Mouse (Mus musculus) kidney, embryonic 16.5 days (tissue): ENCODE results near the gene Evl. TPM values are rescaled to one million over a fixed set of nuclear protein-coding genes. Genes with fewer than 3 reads are reported as not detected.
A peak's percentile ranks its signal among the peaks of the same experiment; 100 is the strongest.
"Not testable (repeated sequence)": the region's sequence is repeated elsewhere in the genome, so short reads cannot be mapped to it uniquely, and the experiment has no call there.

Experiments used
- ATAC-seq: fragments of 200-750 bp; cut with Nextera tagmentation; 2 replicates; pipeline ENCODE4 v1.8.0; 2017; ENCODE audit warnings: moderate TSS enrichment; ENCODE audit not compliant: low FRiP score, low TSS enrichment
- H3K27ac ChIP-seq: fragments of 300-500 bp; sonication (generic); 2 replicates; pipeline ENCODE4 v1.5.1; 2014; ENCODE audit warnings: low read length
- H3K27me3 ChIP-seq: fragments of 300-500 bp; sonication (generic); 2 replicates; pipeline ENCODE4 v1.6.1; 2014; ENCODE audit warnings: low read length, control low read depth, mixed read lengths; ENCODE audit not compliant: insufficient read depth
- H3K36me3 ChIP-seq: fragments of 300-500 bp; sonication (generic); 2 replicates; pipeline ENCODE4 v1.6.1; 2014; ENCODE audit warnings: low read length, control low read depth, mixed read lengths; ENCODE audit not compliant: insufficient read depth
- H3K4me1 ChIP-seq: fragments of 300-500 bp; sonication (generic); 2 replicates; pipeline ENCODE4 v1.6.1; 2014; ENCODE audit warnings: low read length, control low read depth, mixed read lengths; ENCODE audit not compliant: insufficient read depth
- H3K4me2 ChIP-seq: fragments of 300-500 bp; sonication (generic); replicated peaks from 2 replicates; pipeline ENCODE4 v1.6.1; 2014; ENCODE audit warnings: low read depth, low read length
- H3K4me3 ChIP-seq: fragments of 300-500 bp; sonication (generic); 2 replicates; pipeline ENCODE4 v1.5.1; 2014; ENCODE audit warnings: mild to moderate bottlenecking, low read length
- H3K9ac ChIP-seq: fragments of 300-500 bp; sonication (generic); replicated peaks from 2 replicates; pipeline ENCODE4 v1.6.1; 2014; ENCODE audit warnings: low read length
- H3K9me3 ChIP-seq: fragments of 300-500 bp; sonication (generic); 2 replicates; pipeline ENCODE4 v1.6.1; 2016; ENCODE audit warnings: low read length, control low read depth
- WGBS: fragments of 180-500 bp; shearing (Covaris S2); extraction: QIAGEN DNeasy Blood & Tissue Kit; methylation state at CpG from one replicate; pipeline ENCODE4 v1.1.7; 2014; 5-methylcytosine and 5-hydroxymethylcytosine counted together
- microRNA counts: library from miRNA; unstranded; fragments of <30 nt; microRNA quantifications from one replicate; lab custom pipeline; 2016
- microRNA-seq: library from miRNA; unstranded; fragments of <30 nt; microRNA quantifications from one replicate; pipeline ENCODE4, GENCODE M21; 2016
- polyA plus RNA-seq: library from polyadenylated mRNA; unstranded; fragments of >200 nt; fragmentation: Nextera tagmentation; extraction: Ambion mirVana; gene quantifications from 2 replicates; pipeline ENCODE4 v1.2.1, GENCODE M21; 2015

The Evl gene
- polyA plus RNA-seq, 1 experiment from 2014 or later: 40.6 TPM

- not testable (repeated sequence) for H3K27ac ChIP-seq, ATAC-seq, H3K4me3 ChIP-seq, H3K9me3 ChIP-seq, H3K4me2 ChIP-seq, H3K9ac ChIP-seq, H3K4me1 ChIP-seq, H3K36me3 ChIP-seq, H3K27me3 ChIP-seq
- WGBS: 95% methylated on average over 14 of the region's 14 CpGs
These were observed 159.5 kb downstream of the Evl start for GRCm38 (mm10) chr12:108713972-108714371.

- Histone ChIP-seq H3K36me3 (no peaks in the 10 kb centered on the region), H3K4me3 (no peak overlapping the region), H3K4me2 (no peak overlapping the region), H3K9me3 (peaks cover 5% of the 10 kb centered on the region; the same call in 1 of the 2 replicates), H3K27me3 (no peaks in the 10 kb centered on the region), H3K9ac (no peak overlapping the region), H3K4me1 (no peaks in the 10 kb centered on the region), H3K27ac (no peak overlapping the region)
- no peak for ATAC-seq
- WGBS: 80% methylated on average over 5 of the region's 5 CpGs
These were observed 161.3 kb downstream of the Evl start for GRCm38 (mm10) chr12:108715854-108716253.

- no peak overlapping the region for H3K4me2 ChIP-seq
- ATAC-seq: no peak
- WGBS: 82% methylated on average over 3 of the region's 3 CpGs
These were observed 164.0 kb downstream of the Evl start for GRCm38 (mm10) chr12:108718485-108718884.

GRCm38 (mm10) chr12:108722464-108722863 is 167.9 kb downstream of the Evl start:
- H3K27me3 ChIP-seq: no peaks in the 10 kb centered on the region
- peaks cover 8% of the 10 kb centered on the region for H3K9me3 ChIP-seq
- no peak overlapping the region for H3K27ac ChIP-seq
- H3K4me3 ChIP-seq: no peak overlapping the region
- no peak overlapping the region for H3K4me2 ChIP-seq
- no peak overlapping the region for H3K9ac ChIP-seq
- H3K36me3 ChIP-seq: no peaks in the 10 kb centered on the region
- WGBS: 88% methylated on average over 4 of the region's 4 CpGs
- no peak for ATAC-seq
- H3K4me1 ChIP-seq: no peaks in the 10 kb centered on the region

More at GRCm38 (mm10) chr12:108718485-108718884, 164.0 kb downstream of the Evl start:
- Histone ChIP-seq H3K4me1 (no peaks in the 10 kb centered on the region), H3K9ac (no peak overlapping the region), H3K9me3 (peaks cover 8% of the 10 kb centered on the region; the same call in 1 of the 2 replicates), H3K4me3 (no peak overlapping the region), H3K36me3 (no peaks in the 10 kb centered on the region), H3K27me3 (no peaks in the 10 kb centered on the region), H3K27ac (no peak overlapping the region)

DNA sequence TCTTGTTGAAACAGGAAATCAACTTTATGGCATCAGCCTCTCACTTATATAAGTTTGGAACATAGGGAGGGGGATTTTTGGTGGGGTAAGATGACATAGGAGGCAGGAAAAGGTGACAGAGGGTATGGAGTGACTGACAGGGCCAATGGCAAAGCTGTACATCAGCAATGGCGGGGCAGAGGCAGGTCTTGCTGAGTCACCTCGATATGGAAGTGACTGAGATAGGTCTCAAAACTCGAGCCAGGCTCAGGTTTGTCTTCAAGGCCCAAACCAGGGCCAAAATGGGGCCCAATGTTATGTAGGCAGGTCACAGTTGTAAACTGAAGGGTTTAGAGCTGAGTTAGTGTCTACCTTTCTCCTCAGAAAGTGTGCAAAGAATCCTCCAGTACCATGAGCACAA is 169.3 kb downstream of the Evl start:
- 88% methylated on average over 3 of the region's 3 CpGs for WGBS
- H3K4me1 ChIP-seq: no peaks in the 10 kb centered on the region
- no peak overlapping the region for H3K4me3 ChIP-seq
- no peak overlapping the region for H3K9ac ChIP-seq
- no peaks in the 10 kb centered on the region for H3K27me3 ChIP-seq
- ATAC-seq: no peak
- no peak overlapping the region for H3K4me2 ChIP-seq
- H3K36me3 ChIP-seq: no peaks in the 10 kb centered on the region
- H3K27ac ChIP-seq: no peak overlapping the region
- peaks cover 7% of the 10 kb centered on the region; the same call in 1 of the 2 replicates for H3K9me3 ChIP-seq

GRCm38 (mm10) chr12:108734386-108734785 is 179.9 kb downstream of the Evl start:
- ATAC-seq: no peak

DNA sequence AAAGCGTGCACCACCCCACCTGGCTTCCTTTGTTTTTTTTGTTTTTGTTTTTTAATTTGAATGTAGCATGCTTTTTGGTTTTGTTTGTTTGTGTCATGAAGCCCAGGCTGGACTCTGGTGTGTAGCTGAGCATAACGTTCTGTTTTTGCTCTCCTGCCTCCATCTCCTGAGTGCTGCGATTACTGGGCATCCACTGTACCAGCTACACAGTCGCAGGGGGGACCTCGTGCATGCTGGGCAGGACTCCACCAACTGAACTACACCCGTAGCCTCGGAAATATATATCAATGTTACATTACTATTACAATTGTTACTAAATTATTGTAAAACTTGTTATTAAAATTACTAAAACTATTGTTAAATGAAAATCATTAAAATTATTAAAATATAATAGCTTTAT is 183.3 kb downstream of the Evl start:
- Histone ChIP-seq H3K4me1 (no peaks in the 10 kb centered on the region), H3K9me3 (no peaks in the 10 kb centered on the region), H3K9ac (no peak overlapping the region), H3K4me2 (no peak overlapping the region), H3K36me3 (no peaks in the 10 kb centered on the region), H3K4me3 (no peak overlapping the region), H3K27me3 (no peaks in the 10 kb centered on the region), H3K27ac (no peak overlapping the region)
- no peak for ATAC-seq
- WGBS: 89% methylated on average over 7 of the region's 7 CpGs

More at GRCm38 (mm10) chr12:108734386-108734785, 179.9 kb downstream of the Evl start:
- Histone ChIP-seq H3K9ac (no peak overlapping the region), H3K27me3 (no peaks in the 10 kb centered on the region), H3K4me3 (no peak overlapping the region), H3K4me1 (no peaks in the 10 kb centered on the region), H3K4me2 (no peak overlapping the region), H3K36me3 (no peaks in the 10 kb centered on the region), H3K9me3 (no peaks in the 10 kb centered on the region), H3K27ac (no peak overlapping the region)
- 89% methylated on average over 2 of the region's 2 CpGs for WGBS

MicroRNAs encoded within 50 kb of the gene (microRNA counts, 519-probe panel; counts per million panel counts)
- microRNA mmu-miR-342-3p (lab: Ali Mortazavi, UCI): 3,937 counts per million, percentile 88 among the panel's probes with 10 or more counts
- microRNA mmu-miR-342-5p (lab: Ali Mortazavi, UCI): 104 counts per million, percentile 35 among the panel's probes with 10 or more counts

Small RNAs within 50 kb of the gene (microRNA-seq; reads per million reads assigned to microRNA genes)
- gene Gm23872 (not detected), gene Mir342 (3,667 reads per million, percentile 90 among the genes with 10 or more reads in this experiment)

Other genes starting within 250 kb of the Evl start
- 0.80 and 0.81 TPM in 2 replicates for gene Hhipl1, start 248.4 kb upstream of the Evl start, polyA plus RNA-seq
- gene Cyp46a1, start 220.3 kb upstream of the Evl start, polyA plus RNA-seq: 11.8 and 12.2 TPM in 2 replicates
- gene Eml1, start 183.8 kb upstream of the Evl start, polyA plus RNA-seq: 82.7 and 92.4 TPM in 2 replicates
- gene Degs2, start 147.6 kb downstream of the Evl start, polyA plus RNA-seq: 10.6 and 12.1 TPM in 2 replicates
- gene Yy1, start 238.3 kb downstream of the Evl start, polyA plus RNA-seq: 15.9 and 16.9 TPM in 2 replicates